Mouse (Mus musculus) limb, embryonic 11.5 days (tissue): Measurements from ENCODE around the gene Psmc4. TPM values are rescaled to one million over a fixed set of nuclear protein-coding genes. Genes with fewer than 3 reads are reported as not detected.

Experiments used
- polyA plus RNA-seq: library from polyadenylated mRNA; unstranded; fragments of >200 nt; fragmentation: Nextera tagmentation; extraction: Ambion mirVana; gene quantifications from 2 replicates; pipeline ENCODE4 v1.2.1, GENCODE M21; 2014

Gene Psmc4
- polyA plus RNA-seq, 1 experiment from 2014 or later, result 438 TPM

Other genes with a start within 250 kb of the Psmc4 start
- gene Zfp626, start 242.9 kb downstream of the Psmc4 start, polyA plus RNA-seq, result 2.5 and 2.7 TPM in 2 replicates
- 10.1 and 12.0 TPM in 2 replicates for gene Zfp59, start 211.5 kb downstream of the Psmc4 start, polyA plus RNA-seq
- 3.6 and 4.4 TPM in 2 replicates for gene Zfp607a, start 192.6 kb downstream of the Psmc4 start, polyA plus RNA-seq
- 9.7 and 10.0 TPM in 2 replicates for gene Zfp974, start 120.6 kb downstream of the Psmc4 start, polyA plus RNA-seq
- 20.2 and 20.4 TPM in 2 replicates for gene Zfp780b, start 70.9 kb downstream of the Psmc4 start, polyA plus RNA-seq
- gene Zfp850, start 36.0 kb downstream of the Psmc4 start, polyA plus RNA-seq, result 8.6 and 9.2 TPM in 2 replicates
- 0.40 and 0.41 TPM in 2 replicates for gene Fcgbp, start 21.1 kb upstream of the Psmc4 start, polyA plus RNA-seq
- 0.01 and 0.06 TPM in 2 replicates for gene 9530053A07Rik, start 79.4 kb upstream of the Psmc4 start, polyA plus RNA-seq
- gene Fbl, start 119.6 kb upstream of the Psmc4 start, polyA plus RNA-seq, result 55.7 and 56.1 TPM in 2 replicates
- gene Dyrk1b, start 129.4 kb upstream of the Psmc4 start, polyA plus RNA-seq, result 19.2 and 20.1 TPM in 2 replicates
- gene Eid2, start 217.8 kb upstream of the Psmc4 start, polyA plus RNA-seq, result 12.8 and 16.2 TPM in 2 replicates
- 11.4 TPM in 2 replicates for gene Eid2b, start 227.6 kb upstream of the Psmc4 start, polyA plus RNA-seq
- gene Selenov, start 241.1 kb upstream of the Psmc4 start, polyA plus RNA-seq, result 0.41 TPM in 1 of 2 replicates, not detected in the other